Mouse (Mus musculus) forebrain, embryonic 14.5 days (tissue): ENCODE data around the gene Sorcs1. TPM values are rescaled to one million over a fixed set of nuclear protein-coding genes. Genes with fewer than 3 reads are reported as not detected.

Experiments
- ATAC-seq: fragments of 200-750 bp; cut with Nextera tagmentation; 2 replicates; pipeline ENCODE4 v1.8.0; 2017; ENCODE audit warnings: mild to moderate bottlenecking, moderate library complexity
- DNase-seq: peaks from one replicate; pipeline ENCODE4 v3.0.0-alpha.2; 2015; ENCODE audit warnings: low spot score
- H3K27ac ChIP-seq: fragments of 300-500 bp; sonication (generic); 2 replicates; pipeline ENCODE4 v1.5.1; 2014; ENCODE audit warnings: low read depth, mild to moderate bottlenecking, control low read depth, low read length, moderate library complexity
- H3K27me3 ChIP-seq: fragments of 300-500 bp; sonication (generic); replicated peaks from 2 replicates; pipeline ENCODE4 v1.6.1; 2014; ENCODE audit warnings: low read length, control low read depth, mixed read lengths; ENCODE audit not compliant: control insufficient read depth, insufficient read depth
- H3K36me3 ChIP-seq: fragments of 300-500 bp; sonication (generic); 2 replicates; pipeline ENCODE4 v1.6.1; 2014; ENCODE audit warnings: low read length, control low read depth; ENCODE audit not compliant: control insufficient read depth, insufficient read depth
- H3K4me1 ChIP-seq: fragments of 300-500 bp; sonication (generic); 2 replicates; pipeline ENCODE4 v1.6.1; 2014; ENCODE audit warnings: antibody characterized with exemption, low read length, control low read depth; ENCODE audit not compliant: control insufficient read depth, insufficient read depth
- H3K4me2 ChIP-seq: fragments of 300-500 bp; sonication (generic); 2 replicates; pipeline ENCODE4 v1.6.1; 2014; ENCODE audit warnings: mild to moderate bottlenecking, control low read depth, low read length
- H3K4me3 ChIP-seq: fragments of 300-500 bp; sonication (generic); 2 replicates; pipeline ENCODE4 v1.5.1; 2014; ENCODE audit warnings: low read depth, low read length, control low read depth
- H3K9ac ChIP-seq: fragments of 300-500 bp; sonication (generic); 2 replicates; pipeline ENCODE4 v1.6.1; 2014; ENCODE audit warnings: mild to moderate bottlenecking, low read length, control low read depth, moderate library complexity
- H3K9me3 ChIP-seq: fragments of 300-500 bp; sonication (generic); replicated peaks from 2 replicates; pipeline ENCODE4 v1.6.1; 2016; ENCODE audit warnings: low read length, control low read depth, mixed read lengths; ENCODE audit not compliant: control insufficient read depth
- WGBS: fragments of 180-500 bp; shearing (Covaris S2); extraction: QIAGEN DNeasy Blood & Tissue Kit; methylation state at CpG from one replicate; pipeline ENCODE4 v1.1.7; 2014; 5-methylcytosine and 5-hydroxymethylcytosine counted together
- polyA plus RNA-seq: library from polyadenylated mRNA; unstranded; fragments of >200 nt; fragmentation: Nextera tagmentation; extraction: Ambion mirVana; gene quantifications from 2 replicates; pipeline ENCODE4 v1.2.1, GENCODE M21; 2014

Sorcs1 gene
- polyA plus RNA-seq, 1 experiment from 2014 or later: 5.7 TPM

DNA sequence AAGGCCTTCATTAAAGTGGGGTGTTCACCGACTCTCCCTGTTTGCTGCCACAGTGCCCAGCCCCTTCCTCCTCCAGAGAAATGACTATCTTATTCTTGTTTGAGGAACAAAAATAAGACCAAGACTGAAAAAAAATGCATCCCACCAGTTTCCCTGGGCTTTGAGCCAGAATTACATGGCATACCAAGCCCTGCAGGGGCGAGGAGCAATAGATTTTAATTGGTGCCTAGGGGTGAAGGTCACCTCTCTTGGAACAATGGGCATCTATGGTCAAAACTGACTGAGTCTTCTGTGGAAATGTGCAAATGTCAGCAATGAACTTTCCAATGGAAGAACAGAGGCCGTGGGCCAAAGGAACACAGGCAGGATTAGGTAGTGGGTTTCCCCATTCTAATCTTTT, 312.0 kb downstream of the Sorcs1 start:
- Histone ChIP-seq H3K36me3 (no peaks in the 10 kb centered on the region), H3K9ac (no peak overlapping the region), H3K4me2 (no peak overlapping the region), H3K9me3 (no peaks in the 10 kb centered on the region), H3K27ac (no peak overlapping the region), H3K4me3 (no peak overlapping the region), H3K4me1 (peaks cover 4% of the 10 kb centered on the region; the same call in 1 of the 2 replicates), H3K27me3 (no peaks in the 10 kb centered on the region)
- 19% methylated on average over 3 of the region's 3 CpGs for WGBS
- peak; percentile 32 for DNase-seq
- no peak for ATAC-seq

- no peaks in the 10 kb centered on the region for H3K27me3 ChIP-seq
- H3K27ac ChIP-seq: peak overlapping the region; percentile 45; the same call in 1 of the 2 replicates
- no peak overlapping the region for H3K4me3 ChIP-seq
- H3K4me1 ChIP-seq: peaks cover 4% of the 10 kb centered on the region
- H3K9me3 ChIP-seq: no peaks in the 10 kb centered on the region
- 6% methylated on average over 9 of the region's 9 CpGs for WGBS
- no peaks in the 10 kb centered on the region for H3K36me3 ChIP-seq
- ATAC-seq: peak; percentile 93
- peak; percentile 83 for DNase-seq
- H3K9ac ChIP-seq: no peak overlapping the region
- H3K4me2 ChIP-seq: no peak overlapping the region
These were observed 315.6 kb downstream of the Sorcs1 start for GRCm38 (mm10) chr19:50362655-50363500.

DNA sequence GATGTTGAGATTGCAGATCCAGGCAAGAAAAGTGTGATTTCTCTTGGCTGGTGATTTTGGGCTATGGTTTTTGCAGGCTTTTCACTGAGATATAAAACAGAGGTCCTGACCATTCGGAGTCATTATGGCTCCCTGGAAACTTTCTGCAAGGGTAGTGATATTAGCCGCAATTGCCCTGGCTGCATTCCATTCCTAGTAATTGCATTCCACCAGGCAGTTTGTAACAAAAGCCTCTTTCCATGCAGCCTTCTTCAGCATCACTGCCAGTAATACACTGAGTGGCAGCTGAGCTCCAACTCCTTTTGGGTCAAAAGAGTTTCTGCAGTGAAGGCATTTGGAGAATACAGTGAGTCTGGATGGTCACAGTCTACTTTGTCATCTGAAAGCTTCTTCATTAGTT, 319.9 kb downstream of the Sorcs1 start:
- Histone ChIP-seq H3K27me3 (no peaks in the 10 kb centered on the region), H3K4me2 (no peak overlapping the region), H3K4me3 (no peak overlapping the region), H3K9me3 (no peaks in the 10 kb centered on the region), H3K4me1 (peaks cover 4% of the 10 kb centered on the region), H3K9ac (no peak overlapping the region), H3K27ac (no peak overlapping the region), H3K36me3 (no peaks in the 10 kb centered on the region)
- WGBS: 15% methylated on average over 2 of the region's 2 CpGs
- DNase-seq: peak; percentile 39
- ATAC-seq: 0 out of 2 replicates have a peak, but pooled peaks have one; percentile 32

- DNase-seq: no peak
- Histone ChIP-seq H3K4me3 (no peak overlapping the region), H3K27me3 (no peaks in the 10 kb centered on the region), H3K27ac (no peak overlapping the region), H3K4me1 (no peaks in the 10 kb centered on the region), H3K9me3 (no peaks in the 10 kb centered on the region), H3K9ac (no peak overlapping the region), H3K36me3 (no peaks in the 10 kb centered on the region), H3K4me2 (no peak overlapping the region)
- 66% methylated on average over 8 of the region's 8 CpGs for WGBS
- no peak for ATAC-seq
These were observed 339.2 kb downstream of the Sorcs1 start for GRCm38 (mm10) chr19:50339211-50339610.

- no peak overlapping the region for H3K4me3 ChIP-seq
- no peak overlapping the region for H3K27ac ChIP-seq
- no peaks in the 10 kb centered on the region for H3K4me1 ChIP-seq
- ATAC-seq (no peak), DNase-seq (no peak)
- H3K9ac ChIP-seq: no peak overlapping the region
- no peaks in the 10 kb centered on the region for H3K9me3 ChIP-seq
- H3K36me3 ChIP-seq: no peaks in the 10 kb centered on the region
- WGBS: 65% methylated on average over 3 of the region's 3 CpGs
- no peaks in the 10 kb centered on the region for H3K27me3 ChIP-seq
- H3K4me2 ChIP-seq: no peak overlapping the region
These were observed 341.7 kb downstream of the Sorcs1 start for GRCm38 (mm10) chr19:50336751-50337150.

GRCm38 (mm10) chr19:50331136-50331535, 347.3 kb downstream of the Sorcs1 start:
- H3K4me3 ChIP-seq: no peak overlapping the region
- H3K36me3 ChIP-seq: no peaks in the 10 kb centered on the region
- H3K27ac ChIP-seq: no peak overlapping the region
- DNase-seq (no peak), ATAC-seq (no peak)
- H3K27me3 ChIP-seq: no peaks in the 10 kb centered on the region
- H3K9ac ChIP-seq: no peak overlapping the region
- WGBS: 85% methylated on average over 3 of the region's 3 CpGs
- no peaks in the 10 kb centered on the region for H3K9me3 ChIP-seq
- no peak overlapping the region for H3K4me2 ChIP-seq
- H3K4me1 ChIP-seq: no peaks in the 10 kb centered on the region

DNA sequence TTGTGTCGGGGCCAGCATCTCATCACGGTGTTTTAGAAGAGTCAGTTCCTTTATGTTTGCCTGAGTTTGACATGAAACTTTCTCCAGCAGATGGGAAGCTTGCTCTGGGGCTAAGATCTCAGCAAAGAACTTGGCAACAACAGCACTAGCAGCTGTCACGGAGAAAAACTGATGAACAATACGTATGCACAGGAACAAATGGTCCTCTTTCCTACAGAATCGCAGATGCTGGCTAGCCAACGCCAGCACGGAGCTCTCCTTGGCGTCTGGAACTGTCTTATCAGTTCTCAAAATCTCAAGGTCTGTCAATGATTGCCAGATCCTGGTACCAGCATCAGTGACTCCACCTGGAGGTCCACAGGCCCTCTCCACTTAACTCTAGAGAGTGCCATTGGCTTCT, 350.6 kb downstream of the Sorcs1 start:
- Histone ChIP-seq H3K4me2 (no peak overlapping the region), H3K36me3 (no peaks in the 10 kb centered on the region), H3K4me3 (no peak overlapping the region), H3K4me1 (no peaks in the 10 kb centered on the region), H3K27me3 (no peaks in the 10 kb centered on the region), H3K27ac (no peak overlapping the region), H3K9me3 (no peaks in the 10 kb centered on the region), H3K9ac (no peak overlapping the region)
- 83% methylated on average over 8 of the region's 8 CpGs for WGBS
- ATAC-seq (no peak), DNase-seq (peak; percentile 22)

GRCm38 (mm10) chr19:50326151-50326550, 352.3 kb downstream of the Sorcs1 start:
- Histone ChIP-seq H3K27ac (no peak overlapping the region), H3K27me3 (no peaks in the 10 kb centered on the region), H3K9me3 (no peaks in the 10 kb centered on the region), H3K4me1 (no peaks in the 10 kb centered on the region), H3K4me2 (no peak overlapping the region), H3K36me3 (no peaks in the 10 kb centered on the region), H3K9ac (no peak overlapping the region), H3K4me3 (no peak overlapping the region)
- ATAC-seq (no peak), DNase-seq (peak; percentile 32)
- WGBS: 79% methylated on average over 3 of the region's 3 CpGs

DNA sequence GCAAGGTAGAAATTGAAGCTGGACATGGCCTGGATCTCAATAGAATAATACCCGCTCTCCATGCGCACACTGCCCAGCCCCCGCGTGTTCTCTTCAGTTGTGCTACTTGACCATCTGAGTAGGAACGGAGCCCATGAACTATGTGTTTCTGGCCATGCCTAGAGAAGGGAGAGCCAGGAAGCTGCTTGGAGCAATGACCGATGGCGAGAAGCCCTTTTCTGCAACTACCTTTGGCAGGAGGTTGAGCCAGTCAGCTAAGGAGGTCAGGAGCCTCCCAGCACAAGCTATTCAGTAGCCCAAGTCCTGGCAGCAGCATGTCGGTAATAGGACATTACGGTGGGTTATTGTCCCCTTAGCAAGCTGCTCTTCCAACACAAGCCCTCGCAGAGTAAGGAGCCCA, 352.8 kb downstream of the Sorcs1 start:
- Histone ChIP-seq H3K4me2 (no peak overlapping the region), H3K4me1 (no peaks in the 10 kb centered on the region), H3K27ac (no peak overlapping the region), H3K9me3 (no peaks in the 10 kb centered on the region), H3K27me3 (no peaks in the 10 kb centered on the region), H3K4me3 (no peak overlapping the region), H3K36me3 (no peaks in the 10 kb centered on the region), H3K9ac (no peak overlapping the region)
- DNase-seq (no peak), ATAC-seq (no peak)
- WGBS: 91% methylated on average over 10 of the region's 10 CpGs
